Mouse (Mus musculus) bone marrow, adult 2 months (tissue): ENCODE measurements around the gene Stx1b.

ENCODE experiments used
- CTCF ChIP-seq: fragments of 200-500 bp; IDR thresholded peaks from 2 replicates; pipeline ENCODE4 v1.5.1; 2011; ENCODE audit warnings: low read length, control low read depth; ENCODE audit not compliant: control insufficient read depth, insufficient read depth
- POLR2A ChIP-seq: fragments of 200-500 bp; IDR thresholded peaks from 2 replicates; pipeline ENCODE4 v1.6.1; 2011; ENCODE audit warnings: low read depth, mild to moderate bottlenecking, control low read depth, low read length, borderline replicate concordance; ENCODE audit not compliant: control insufficient read depth

DNA sequence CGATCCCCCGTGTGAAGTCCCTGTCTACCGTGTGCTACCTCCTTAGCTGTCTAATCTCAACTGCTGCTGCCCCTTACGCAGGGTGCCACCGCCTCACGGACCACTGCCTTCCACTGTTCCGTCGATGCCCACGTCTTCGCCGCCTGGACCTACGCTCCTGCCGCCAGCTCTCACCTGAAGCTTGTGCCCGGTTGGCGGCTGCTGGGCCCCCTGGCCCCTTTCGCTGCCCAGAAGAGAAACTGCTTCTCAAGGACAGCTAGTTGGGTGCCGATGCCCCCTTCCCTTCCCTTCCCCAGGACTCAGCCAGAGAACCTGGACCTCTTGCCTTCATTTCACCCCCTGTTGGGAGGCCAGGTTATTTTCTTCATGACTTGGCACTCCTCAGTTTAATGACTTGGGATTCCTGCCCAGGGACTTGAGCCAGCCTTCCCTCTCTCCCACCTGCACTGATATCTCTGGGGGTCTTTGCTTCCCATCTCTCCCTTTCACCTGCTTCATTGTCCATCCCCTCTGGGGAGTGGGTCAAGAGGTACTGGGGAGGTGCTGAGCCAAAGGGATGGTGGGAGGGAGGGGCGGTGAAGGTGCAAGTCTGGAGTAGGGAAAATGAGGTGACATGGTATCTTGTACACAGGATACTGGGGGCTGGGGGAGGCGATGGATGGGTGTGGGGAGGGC, 56.5 kb downstream of the Stx1b start:
- TF ChIP-seq POLR2A (no peak), CTCF (no peak)
